Mouse (Mus musculus): ENCODE results near the gene Hemk1.

The Hemk1 gene

DNA sequence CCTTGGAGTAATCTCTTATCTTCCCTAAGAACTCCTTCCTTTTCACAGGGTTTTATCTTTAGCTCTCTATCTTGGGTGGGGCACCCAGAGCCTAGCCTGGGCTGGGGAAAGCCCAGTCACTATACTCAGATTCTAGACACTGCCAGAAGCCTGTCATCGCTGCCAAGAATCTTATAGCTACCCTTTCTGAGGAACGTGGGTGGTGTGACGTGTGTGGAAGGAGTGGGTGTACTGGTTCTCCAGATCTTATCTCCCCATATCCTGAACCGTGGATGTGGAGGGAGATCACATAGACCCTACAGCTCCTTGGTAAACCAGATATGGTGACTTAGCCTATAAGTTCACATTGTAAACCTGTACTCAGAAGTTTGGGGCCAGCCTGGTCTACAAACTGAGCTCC, 42.5 kb downstream of the Hemk1 start:
- DNase-seq (ENCODE audit: low read depth, low spot score) = peak; percentile 27

DNA sequence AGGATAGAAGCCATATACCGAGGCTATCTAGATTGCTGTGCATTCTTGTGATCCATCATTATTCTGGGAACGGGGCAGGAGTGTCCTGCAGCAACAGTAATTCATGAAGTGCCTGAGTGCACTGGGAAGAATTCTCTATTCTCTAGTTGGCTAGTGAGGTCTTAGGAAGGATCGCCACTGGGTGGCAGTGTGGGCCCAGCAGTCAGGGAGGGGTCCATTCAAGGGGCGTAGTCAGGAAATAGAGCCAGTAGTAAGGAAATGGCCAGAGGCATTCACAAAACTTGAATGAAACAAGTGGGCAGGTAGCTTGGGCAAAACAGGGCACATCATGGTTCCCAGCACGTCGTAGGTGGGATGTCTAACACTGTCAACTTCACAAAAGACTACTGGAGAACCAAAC, 43.9 kb downstream of the Hemk1 start:
- no peak for DNase-seq (ENCODE audit: low read depth, low spot score)

GRCm38 (mm10) chr9:107290897-107291296, 47.3 kb downstream of the Hemk1 start:
- DNase-seq (ENCODE audit: low read depth, low spot score) = peak; percentile 29

GRCm38 (mm10) chr9:107289211-107290076, 48.7 kb downstream of the Hemk1 start, which contains the start of gene Mapkapk3:
Gene Mapkapk3 (minus strand): TSS chr9:107289877.
- no peak for DNase-seq (ENCODE audit: low read depth, low spot score)

- no peak for DNase-seq (ENCODE audit: low read depth, low spot score)
These were observed 49.4 kb downstream of the Hemk1 start for GRCm38 (mm10) chr9:107288711-107289110.

DNA sequence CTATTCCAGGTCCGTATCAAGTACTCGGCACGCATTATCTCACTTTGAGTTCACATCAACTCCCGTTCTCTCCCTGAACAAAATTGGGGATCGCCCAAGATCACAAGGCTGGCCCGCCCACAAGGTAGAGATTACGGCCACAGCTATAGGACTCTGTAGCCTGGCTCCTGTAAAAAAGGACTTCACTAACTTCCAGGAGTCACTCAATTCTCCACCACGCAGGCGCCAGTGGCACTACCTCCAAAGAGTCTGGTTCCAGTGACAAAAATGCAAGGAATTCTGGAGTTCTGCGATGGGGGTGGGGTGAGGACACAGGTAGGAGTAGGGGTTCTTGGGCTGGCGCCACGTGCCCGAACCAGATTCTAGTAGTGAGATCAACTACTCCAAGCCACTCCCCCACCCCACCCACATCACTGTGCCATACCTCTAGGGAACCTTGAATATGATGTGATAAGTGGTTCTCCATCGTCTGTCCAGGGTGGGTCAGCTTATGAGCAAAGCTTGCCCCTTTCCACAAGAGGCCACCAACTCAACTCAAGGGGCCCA, 50.0 kb downstream of the Hemk1 start:
- DNase-seq (ENCODE audit: low read depth, low spot score) = no peak

DNA sequence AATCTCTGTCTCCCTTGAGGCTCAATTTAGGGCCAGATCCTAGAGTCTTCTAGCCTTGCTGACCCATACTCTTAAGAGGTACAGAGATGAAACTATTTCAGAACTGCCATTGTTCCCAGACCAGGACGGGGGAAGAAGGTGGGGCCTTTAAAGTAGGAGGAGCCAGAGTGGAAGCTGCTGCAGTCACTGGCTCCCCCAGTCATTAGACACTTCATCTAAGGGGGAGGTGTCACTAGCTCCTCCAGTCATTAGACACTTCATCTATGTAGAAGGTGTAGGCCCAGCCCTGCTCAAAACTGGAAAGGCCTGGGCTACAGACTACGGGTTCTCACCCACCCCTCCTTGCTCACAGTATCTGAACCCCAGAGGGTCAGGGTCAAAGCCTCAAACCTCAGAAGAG, 50.9 kb downstream of the Hemk1 start:
- no peak for DNase-seq (ENCODE audit: low read depth, low spot score)

DNA sequence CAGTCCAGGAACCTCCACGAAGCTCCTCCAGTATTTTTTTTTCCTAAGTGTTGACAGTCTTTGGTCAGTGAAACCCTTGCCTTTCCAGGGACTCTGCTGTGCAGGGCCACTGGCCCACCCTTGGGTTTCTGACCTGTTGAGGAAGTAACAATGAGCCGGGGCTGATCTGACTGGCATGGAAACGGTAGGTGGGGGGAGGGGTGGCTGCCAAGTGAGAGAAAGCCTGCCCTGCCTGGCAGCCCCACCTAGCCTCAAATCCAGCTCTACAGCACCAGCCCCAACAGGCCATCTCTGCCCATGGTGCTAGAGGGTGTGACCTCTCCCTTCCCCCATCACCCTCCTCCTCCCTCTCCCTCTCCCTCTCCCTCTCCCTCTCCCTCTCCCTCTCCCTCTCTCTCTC, 53.1 kb downstream of the Hemk1 start:
- DNase-seq (ENCODE audit: low read depth, low spot score) = no peak

DNA sequence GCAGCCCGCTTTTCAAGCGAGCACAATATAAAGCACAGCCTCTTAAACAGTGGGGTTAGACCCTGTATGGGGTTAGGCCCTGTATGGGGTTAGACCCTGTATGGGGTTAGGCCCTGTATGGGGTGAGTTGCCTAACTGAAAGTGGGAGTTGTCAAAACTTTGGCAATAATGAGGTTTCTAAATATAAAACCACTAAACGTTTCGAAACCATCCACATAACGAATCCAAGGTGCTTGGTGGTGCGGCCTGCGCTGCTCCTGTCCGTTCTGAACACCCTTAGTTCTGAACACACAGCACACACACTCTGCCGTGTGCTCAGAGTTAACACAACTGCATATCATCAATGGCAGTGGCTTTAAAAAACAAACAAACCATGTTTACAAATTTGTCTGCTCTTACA, 55.2 kb downstream of the Hemk1 start:
- DNase-seq (ENCODE audit: low read depth, low spot score) = no peak

GRCm38 (mm10) chr9:107281241-107281987, 56.7 kb downstream of the Hemk1 start:
- no peak for DNase-seq (ENCODE audit: low read depth, low spot score)

- no peak for DNase-seq (ENCODE audit: low read depth, low spot score)
These were observed 57.7 kb downstream of the Hemk1 start for GRCm38 (mm10) chr9:107280322-107281027.

GRCm38 (mm10) chr9:107279378-107280321, 58.5 kb downstream of the Hemk1 start:
- no peak for DNase-seq (ENCODE audit: low read depth, low spot score)

DNA sequence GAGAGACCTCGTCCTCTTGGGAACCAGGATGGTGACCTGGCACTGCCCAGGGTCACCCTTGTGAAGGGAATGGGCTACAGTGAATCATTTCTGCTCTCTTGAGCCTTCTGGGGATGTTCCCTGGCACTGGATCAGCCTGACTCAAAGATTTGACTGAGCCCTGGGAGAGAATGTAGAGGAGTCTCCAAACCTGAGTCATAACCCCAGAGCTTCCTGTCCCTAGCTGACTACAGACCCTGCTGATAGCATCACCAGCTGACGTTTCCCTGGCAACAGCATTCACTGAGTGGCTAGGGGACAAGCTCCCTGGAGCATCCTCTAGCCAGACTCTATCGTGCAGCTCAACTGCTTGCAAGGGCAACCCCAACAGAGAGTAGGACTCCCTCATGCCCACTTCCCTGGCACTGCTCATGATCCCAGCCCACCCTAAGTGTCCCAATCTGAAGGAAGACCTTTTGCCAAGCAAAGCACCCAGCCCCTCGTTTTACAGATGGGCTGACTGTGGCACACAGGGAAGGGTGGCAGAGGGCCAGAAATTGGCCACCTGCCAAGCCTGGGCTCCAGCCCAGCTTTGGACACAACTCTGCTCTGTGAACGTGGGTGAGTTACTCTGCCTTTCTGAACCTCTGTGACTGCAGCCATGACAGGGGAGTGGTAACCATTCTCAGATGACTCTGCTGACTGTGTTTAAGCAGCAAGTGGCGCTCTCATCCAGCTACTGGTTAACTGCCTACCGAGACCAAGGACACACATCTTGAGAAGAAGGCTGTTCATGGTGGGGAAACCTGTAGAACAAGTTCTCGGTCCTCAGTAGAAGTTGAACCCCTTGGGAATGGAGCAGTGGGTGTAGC, 59.4 kb downstream of the Hemk1 start:
- no peak for DNase-seq (ENCODE audit: low read depth, low spot score)

DNA sequence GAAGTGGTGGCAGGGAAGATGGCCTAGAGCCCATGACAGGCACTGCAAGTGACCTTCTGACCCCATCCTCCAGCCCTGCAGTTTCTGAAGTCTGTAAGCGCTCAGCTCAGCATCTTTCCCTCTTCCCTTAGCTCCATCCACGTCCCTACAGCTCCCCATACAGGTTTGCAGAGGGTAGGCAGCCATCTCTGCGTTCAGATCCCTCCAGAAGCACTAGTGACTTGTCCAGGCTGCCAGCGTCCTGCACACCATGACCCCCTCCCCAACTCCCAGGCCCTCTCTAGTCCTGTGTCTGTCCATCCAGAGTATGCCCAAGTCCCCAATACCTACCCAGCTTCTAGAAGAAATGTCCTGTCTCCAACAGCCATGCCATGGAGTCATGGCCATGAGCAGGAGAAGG, 60.0 kb downstream of the Hemk1 start:
- no peak for DNase-seq (ENCODE audit: low read depth, low spot score)

DNA sequence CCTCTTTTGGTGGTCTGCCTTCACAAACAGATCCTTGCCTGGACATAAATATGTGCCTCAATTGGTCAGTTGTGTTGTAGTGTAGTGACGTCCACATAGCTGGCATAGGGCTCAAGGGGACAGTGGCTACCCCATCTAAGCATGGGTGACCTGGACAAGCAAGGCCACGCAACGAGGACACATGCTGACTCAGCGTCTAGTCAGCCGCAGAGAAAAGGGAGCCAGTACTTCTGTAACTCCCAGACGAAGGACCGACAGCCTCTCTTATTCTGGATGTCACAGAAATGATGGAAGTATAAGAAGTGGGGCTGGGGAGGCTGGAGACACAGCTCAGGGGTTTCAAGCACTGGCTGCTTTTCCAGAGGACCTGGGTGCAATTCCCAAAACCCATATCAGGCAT, 60.5 kb downstream of the Hemk1 start:
- no peak for DNase-seq (ENCODE audit: low read depth, low spot score)
